Mouse (Mus musculus) forebrain, embryonic 16.5 days (tissue): ENCODE results near the gene Cfap65. TPM values are rescaled to one million over a fixed set of nuclear protein-coding genes. Genes with fewer than 3 reads are reported as not detected.

ENCODE experiments used
- ATAC-seq: fragments of 200-750 bp; cut with Nextera tagmentation; 2 replicates; pipeline ENCODE4 v1.8.0; 2017; ENCODE audit warnings: mild to moderate bottlenecking, moderate library complexity
- H3K27ac ChIP-seq: fragments of 300-500 bp; sonication (generic); 2 replicates; pipeline ENCODE4 v1.5.1; 2014; ENCODE audit warnings: low read length, control low read depth
- H3K27me3 ChIP-seq: fragments of 300-500 bp; sonication (generic); replicated peaks from 2 replicates; pipeline ENCODE4 v1.6.1; 2014; ENCODE audit warnings: low read length; ENCODE audit not compliant: control insufficient read depth, insufficient read depth
- H3K36me3 ChIP-seq: fragments of 300-500 bp; sonication (generic); 2 replicates; pipeline ENCODE4 v1.6.1; 2014; ENCODE audit not compliant: control insufficient read depth, insufficient read depth
- H3K4me1 ChIP-seq: fragments of 300-500 bp; sonication (generic); replicated peaks from 2 replicates; pipeline ENCODE4 v1.6.1; 2014; ENCODE audit warnings: low read length; ENCODE audit not compliant: control insufficient read depth, insufficient read depth
- H3K4me2 ChIP-seq: fragments of 300-500 bp; sonication (generic); 2 replicates; pipeline ENCODE4 v1.6.1; 2014; ENCODE audit warnings: mild to moderate bottlenecking, low read length, control low read depth
- H3K4me3 ChIP-seq: fragments of 300-500 bp; sonication (generic); replicated peaks from 2 replicates; pipeline ENCODE4 v1.5.1; 2014; ENCODE audit warnings: mild to moderate bottlenecking, low read length, control low read depth
- H3K9ac ChIP-seq: fragments of 300-500 bp; sonication (generic); replicated peaks from 2 replicates; pipeline ENCODE4 v1.6.1; 2014; ENCODE audit warnings: low read depth, low read length, control low read depth
- H3K9me3 ChIP-seq: fragments of 300-500 bp; sonication (generic); 2 replicates; pipeline ENCODE4 v1.6.1; 2016; ENCODE audit warnings: low read length; ENCODE audit not compliant: control insufficient read depth
- WGBS: fragments of 180-500 bp; shearing (Covaris S2); extraction: QIAGEN DNeasy Blood & Tissue Kit; methylation state at CpG from one replicate; pipeline ENCODE4 v1.1.7; 2014; 5-methylcytosine and 5-hydroxymethylcytosine counted together
- polyA plus RNA-seq: library from polyadenylated mRNA; unstranded; fragments of >200 nt; fragmentation: Nextera tagmentation; extraction: Ambion mirVana; gene quantifications from 2 replicates; pipeline ENCODE4 v1.2.1, GENCODE M21; 2015

Cfap65 gene
- polyA plus RNA-seq, 1 experiment from 2014 or later: 0.39 TPM

GRCm38 (mm10) chr1:74961722-74962121, 26.3 kb upstream of the Cfap65 start:
- no peak overlapping the region for H3K9ac ChIP-seq
- peaks cover 3% of the 10 kb centered on the region; the same call in 1 of the 2 replicates for H3K27me3 ChIP-seq
- H3K4me2 ChIP-seq: no peak overlapping the region
- WGBS: 91% methylated on average over 7 of the region's 7 CpGs
- H3K4me1 ChIP-seq: peaks cover 3% of the 10 kb centered on the region; the same call in 1 of the 2 replicates
- H3K36me3 ChIP-seq: no peaks in the 10 kb centered on the region
- H3K27ac ChIP-seq: no peak overlapping the region
- H3K9me3 ChIP-seq: no peaks in the 10 kb centered on the region
- no peak for ATAC-seq
- H3K4me3 ChIP-seq: no peak overlapping the region

GRCm38 (mm10) chr1:74960059-74960458, 24.7 kb upstream of the Cfap65 start:
- H3K9ac ChIP-seq: no peak overlapping the region
- H3K27ac ChIP-seq: no peak overlapping the region
- H3K27me3 ChIP-seq: peaks cover 5% of the 10 kb centered on the region; the same call in 1 of the 2 replicates
- H3K4me3 ChIP-seq: no peak overlapping the region
- WGBS: 92% methylated on average over 7 of the region's 7 CpGs
- H3K9me3 ChIP-seq: no peaks in the 10 kb centered on the region
- H3K4me2 ChIP-seq: no peak overlapping the region
- no peaks in the 10 kb centered on the region for H3K36me3 ChIP-seq
- no peak for ATAC-seq
- peaks cover 3% of the 10 kb centered on the region; the same call in 1 of the 2 replicates for H3K4me1 ChIP-seq

- Histone ChIP-seq H3K4me1 (peaks cover 30% of the 10 kb centered on the region), H3K36me3 (no peaks in the 10 kb centered on the region), H3K27me3 (peaks cover 80% of the 10 kb centered on the region), H3K4me2 (peak within 1 kb of the TSS; percentile 55), H3K27ac (no peak within 1 kb of the TSS), H3K4me3 (peak within 1 kb of the TSS; percentile 39), H3K9ac (peak within 1 kb of the TSS; percentile 6; the same call in 1 of the 2 replicates), H3K9me3 (no peaks in the 10 kb centered on the region)
- no peak for ATAC-seq
- 1% methylated on average over 48 of the region's 55 CpGs for WGBS
Observed at GRCm38 (mm10) chr1:74951556-74952210, 16.3 kb upstream of the Cfap65 start, which contains the start of gene Ihh. Gene Ihh, minus strand, starts transcription at chr1:74951672.

- Histone ChIP-seq H3K4me2 (peak overlapping the region; percentile 55), H3K36me3 (no peaks in the 10 kb centered on the region), H3K27ac (no peak overlapping the region), H3K9ac (peak overlapping the region; percentile 6; the same call in 1 of the 2 replicates), H3K4me1 (peaks cover 30% of the 10 kb centered on the region), H3K9me3 (no peaks in the 10 kb centered on the region), H3K27me3 (peaks cover 84% of the 10 kb centered on the region), H3K4me3 (peak overlapping the region; percentile 39)
- no peak for ATAC-seq
- 1% methylated on average over 76 of the region's 84 CpGs for WGBS
Observed at GRCm38 (mm10) chr1:74950576-74951490, 15.4 kb upstream of the Cfap65 start.

DNA sequence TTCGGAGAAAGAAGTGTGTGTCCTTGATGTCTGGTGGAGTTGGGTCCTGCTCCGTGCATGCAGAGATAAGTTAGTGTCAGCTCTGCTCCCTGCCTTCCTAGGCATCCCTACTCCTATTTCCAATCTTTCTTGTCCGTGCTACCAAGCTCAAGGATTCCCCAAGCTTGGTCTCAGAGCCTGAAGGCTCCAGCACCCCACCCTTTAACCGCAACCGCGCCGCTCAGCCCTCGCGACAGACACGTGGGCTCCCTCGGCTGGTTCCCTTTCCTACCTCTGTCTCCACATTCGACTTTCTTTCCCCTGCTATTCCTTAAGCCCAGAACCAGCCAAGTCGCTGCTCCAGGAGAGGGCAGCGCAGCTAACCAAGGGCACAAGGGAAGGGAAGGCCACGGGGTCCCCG, 14.7 kb upstream of the Cfap65 start:
- H3K4me3 ChIP-seq: no peak overlapping the region
- H3K4me2 ChIP-seq: peak overlapping the region; percentile 55; the same call in 1 of the 2 replicates
- no peak overlapping the region for H3K9ac ChIP-seq
- H3K36me3 ChIP-seq: no peaks in the 10 kb centered on the region
- peaks cover 30% of the 10 kb centered on the region for H3K4me1 ChIP-seq
- WGBS: 2% methylated on average over 16 of the region's 16 CpGs
- no peak overlapping the region for H3K27ac ChIP-seq
- no peaks in the 10 kb centered on the region for H3K9me3 ChIP-seq
- H3K27me3 ChIP-seq: peaks cover 88% of the 10 kb centered on the region
- ATAC-seq: no peak

- no peaks in the 10 kb centered on the region for H3K36me3 ChIP-seq
- no peak overlapping the region for H3K27ac ChIP-seq
- H3K9ac ChIP-seq: no peak overlapping the region
- H3K4me3 ChIP-seq: no peak overlapping the region
- 4% methylated on average over 24 of the region's 24 CpGs for WGBS
- no peaks in the 10 kb centered on the region for H3K9me3 ChIP-seq
- no peak overlapping the region for H3K4me2 ChIP-seq
- ATAC-seq: no peak
- H3K27me3 ChIP-seq: peaks cover 89% of the 10 kb centered on the region
- H3K4me1 ChIP-seq: peaks cover 30% of the 10 kb centered on the region
Observed at GRCm38 (mm10) chr1:74949666-74950050, 14.3 kb upstream of the Cfap65 start.

GRCm38 (mm10) chr1:74948784-74949665, 13.6 kb upstream of the Cfap65 start:
- peak; percentile 70 for ATAC-seq
- H3K9me3 ChIP-seq: no peaks in the 10 kb centered on the region
- H3K27ac ChIP-seq: no peak overlapping the region
- peaks cover 86% of the 10 kb centered on the region for H3K27me3 ChIP-seq
- peaks cover 30% of the 10 kb centered on the region for H3K4me1 ChIP-seq
- no peaks in the 10 kb centered on the region for H3K36me3 ChIP-seq
- H3K4me2 ChIP-seq: no peak overlapping the region
- 3% methylated on average over 20 of the region's 20 CpGs for WGBS
- no peak overlapping the region for H3K9ac ChIP-seq
- H3K4me3 ChIP-seq: no peak overlapping the region

DNA sequence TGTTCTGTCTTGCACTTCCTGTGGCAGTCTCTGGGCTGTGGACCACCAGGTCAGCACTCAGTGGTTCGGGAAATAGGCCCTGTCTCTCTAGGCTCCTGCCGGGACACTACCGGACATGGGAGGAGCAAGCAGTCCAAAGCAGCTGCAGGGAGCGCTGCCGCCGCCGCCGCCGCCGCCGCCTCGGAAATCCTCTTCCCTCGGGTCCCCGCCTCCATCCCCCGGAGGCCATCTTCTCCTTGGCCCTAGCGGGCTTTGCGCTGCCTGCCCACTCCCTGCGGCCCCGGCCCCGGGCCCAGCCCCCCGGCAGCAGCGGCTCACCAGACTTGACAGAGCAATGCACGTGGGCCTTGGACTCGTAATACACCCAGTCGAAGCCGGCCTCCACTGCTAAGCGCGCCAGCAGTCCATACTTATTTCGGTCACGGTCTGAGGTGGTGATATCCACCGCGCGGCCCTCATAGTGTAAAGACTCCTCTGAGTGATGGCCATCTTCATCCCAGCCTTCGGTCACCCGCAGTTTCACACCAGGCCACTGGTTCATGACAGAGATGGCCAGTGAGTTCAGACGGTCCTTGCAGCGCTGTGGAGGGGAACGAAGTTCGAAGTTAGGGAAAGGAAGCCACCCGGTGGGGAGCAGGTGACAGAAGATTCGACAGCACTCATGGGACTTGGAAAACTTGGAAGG, 12.7 kb upstream of the Cfap65 start:
- peaks cover 30% of the 10 kb centered on the region for H3K4me1 ChIP-seq
- H3K9ac ChIP-seq: no peak overlapping the region
- no peaks in the 10 kb centered on the region for H3K9me3 ChIP-seq
- ATAC-seq: peak; percentile 8; the same call in 1 of the 2 replicates
- peak overlapping the region; percentile 21 for H3K4me3 ChIP-seq
- 2% methylated on average over 40 of the region's 41 CpGs for WGBS
- H3K36me3 ChIP-seq: no peaks in the 10 kb centered on the region
- H3K27me3 ChIP-seq: peaks cover 83% of the 10 kb centered on the region
- no peak overlapping the region for H3K27ac ChIP-seq
- peak overlapping the region; percentile 44 for H3K4me2 ChIP-seq
